Mouse (Mus musculus) lung, embryonic 14.5 days (tissue): ENCODE data around the gene Pdk2. TPM values are rescaled to one million over a fixed set of nuclear protein-coding genes. Genes with fewer than 3 reads are reported as not detected.
"Not testable (repeated sequence)": the region's sequence is repeated elsewhere in the genome, so short reads cannot be mapped to it uniquely, and the experiment has no call there.

Experiments used
- ATAC-seq: fragments of 200-750 bp; cut with Nextera tagmentation; 2 replicates; pipeline ENCODE4 v1.8.0; 2017; ENCODE audit warnings: mild to moderate bottlenecking, moderate TSS enrichment, moderate library complexity; ENCODE audit not compliant: insufficient read depth
- DNase-seq: peaks from one replicate; pipeline ENCODE4 v3.0.0-alpha.2; 2015
- H3K27ac ChIP-seq: fragments of 300-500 bp; sonication (generic); 2 replicates; pipeline ENCODE4 v1.5.1; 2014; ENCODE audit warnings: low read depth, mild to moderate bottlenecking, moderate library complexity
- H3K27me3 ChIP-seq: fragments of 300-500 bp; sonication (generic); 2 replicates; pipeline ENCODE4 v1.6.1; 2014; ENCODE audit warnings: low read length, control low read depth; ENCODE audit not compliant: insufficient read depth
- H3K36me3 ChIP-seq: fragments of 300-500 bp; sonication (generic); 2 replicates; pipeline ENCODE4 v1.6.1; 2014; ENCODE audit warnings: control low read depth; ENCODE audit not compliant: insufficient read depth
- H3K4me1 ChIP-seq: fragments of 300-500 bp; sonication (generic); 2 replicates; pipeline ENCODE4 v1.6.1; 2014; ENCODE audit warnings: antibody characterized with exemption, control low read depth; ENCODE audit not compliant: insufficient read depth
- H3K4me2 ChIP-seq: fragments of 300-500 bp; sonication (generic); 2 replicates; pipeline ENCODE4 v1.6.1; 2014; ENCODE audit warnings: mild to moderate bottlenecking
- H3K4me3 ChIP-seq: fragments of 300-500 bp; sonication (generic); 2 replicates; pipeline ENCODE4 v1.5.1; 2014; ENCODE audit warnings: low read depth, low read length
- H3K9ac ChIP-seq: fragments of 300-500 bp; sonication (generic); 2 replicates; pipeline ENCODE4 v1.6.1; 2014
- H3K9me3 ChIP-seq: fragments of 300-500 bp; sonication (generic); 2 replicates; pipeline ENCODE4 v1.6.1; 2016; ENCODE audit warnings: low read depth, low read length, control low read depth
- CTCF ChIP-seq: IDR thresholded peaks from 2 replicates; pipeline ENCODE4 v1.5.1; 2016; ENCODE audit warnings: antibody characterized with exemption, low read depth
- WGBS: fragments of 180-500 bp; shearing (Covaris S2); extraction: QIAGEN DNeasy Blood & Tissue Kit; methylation state at CpG from one replicate; pipeline ENCODE4 v1.1.7; 2014; 5-methylcytosine and 5-hydroxymethylcytosine counted together
- polyA plus RNA-seq: library from polyadenylated mRNA; unstranded; fragments of >200 nt; fragmentation: Nextera tagmentation; extraction: Ambion mirVana; gene quantifications from 2 replicates; pipeline ENCODE4 v1.2.1, GENCODE M21; 2014

Pdk2 gene
- polyA plus RNA-seq, 1 experiment from 2014 or later = 24.5 TPM

GRCm38 (mm10) chr11:95012487-95012886 lies 28.7 kb downstream of the Pdk2 start:
- H3K27me3 ChIP-seq = no peaks in the 10 kb centered on the region
- peaks cover 25% of the 10 kb centered on the region; the same call in 1 of the 2 replicates for H3K36me3 ChIP-seq
- 36% methylated on average over 3 of the region's 3 CpGs for WGBS
- H3K4me2 ChIP-seq = peak overlapping the region; percentile 87; the same call in 1 of the 2 replicates
- no peak for TF ChIP-seq CTCF
- H3K9ac ChIP-seq = no peak overlapping the region
- ATAC-seq (no peak), DNase-seq (no peak)
- peak overlapping the region; percentile 3; the same call in 1 of the 2 replicates for H3K27ac ChIP-seq
- H3K9me3 ChIP-seq = no peaks in the 10 kb centered on the region
- H3K4me3 ChIP-seq = peak overlapping the region; percentile 72; the same call in 1 of the 2 replicates
- H3K4me1 ChIP-seq = peaks cover 18% of the 10 kb centered on the region; the same call in 1 of the 2 replicates

GRCm38 (mm10) chr11:95012075-95012474 lies 29.1 kb downstream of the Pdk2 start:
- 38% methylated on average over 3 of the region's 3 CpGs for whole genome bisulfite sequencing
- DNase-seq (no peak), ATAC-seq (no peak)
- H3K4me2 ChIP-seq = peak overlapping the region; percentile 87
- peak overlapping the region; percentile 3 for H3K27ac ChIP-seq
- peaks cover 18% of the 10 kb centered on the region; the same call in 1 of the 2 replicates for H3K4me1 ChIP-seq
- no peak for TF ChIP-seq CTCF
- peak overlapping the region; percentile 72 for H3K4me3 ChIP-seq
- H3K27me3 ChIP-seq = no peaks in the 10 kb centered on the region
- peaks cover 24% of the 10 kb centered on the region; the same call in 1 of the 2 replicates for H3K36me3 ChIP-seq
- peak overlapping the region; percentile 18 for H3K9ac ChIP-seq
- H3K9me3 ChIP-seq = no peaks in the 10 kb centered on the region

- 23% methylated on average over 1 of the region's 1 CpGs for WGBS
- ATAC-seq (no peak), DNase-seq (no peak)
- peak overlapping the region; percentile 72 for H3K4me3 ChIP-seq
- no peaks in the 10 kb centered on the region for H3K9me3 ChIP-seq
- TF ChIP-seq CTCF = no peak
- H3K4me1 ChIP-seq = peaks cover 18% of the 10 kb centered on the region; the same call in 1 of the 2 replicates
- peak overlapping the region; percentile 87 for H3K4me2 ChIP-seq
- H3K9ac ChIP-seq = peak overlapping the region; percentile 18
- peaks cover 19% of the 10 kb centered on the region; the same call in 1 of the 2 replicates for H3K36me3 ChIP-seq
- H3K27ac ChIP-seq = peak overlapping the region; percentile 3; the same call in 1 of the 2 replicates
- H3K27me3 ChIP-seq = no peaks in the 10 kb centered on the region
These were observed 29.7 kb downstream of the Pdk2 start for GRCm38 (mm10) chr11:95011416-95011815.

- peaks cover 22% of the 10 kb centered on the region; the same call in 1 of the 2 replicates for H3K4me1 ChIP-seq
- ATAC-seq = not testable (repeated sequence)
- peak overlapping the region; percentile 30; the same call in 1 of the 2 replicates for H3K27ac ChIP-seq
These were observed 30.2 kb downstream of the Pdk2 start for GRCm38 (mm10) chr11:95010841-95011403.

GRCm38 (mm10) chr11:95010141-95010739 lies 30.9 kb downstream of the Pdk2 start:
- peak overlapping the region; percentile 91 for H3K9ac ChIP-seq
- peak; percentile 39 for DNase-seq
- no peaks in the 10 kb centered on the region for H3K27me3 ChIP-seq
- H3K27ac ChIP-seq = peak overlapping the region; percentile 96
- peaks cover 21% of the 10 kb centered on the region for H3K36me3 ChIP-seq
- H3K9me3 ChIP-seq = no peaks in the 10 kb centered on the region
- peak overlapping the region; percentile 72 for H3K4me3 ChIP-seq
- no peak for TF ChIP-seq CTCF
- peak; percentile 14; the same call in 1 of the 2 replicates for ATAC-seq
- peak overlapping the region; percentile 87 for H3K4me2 ChIP-seq
- WGBS = under 1% methylated on average over 37 of the region's 40 CpGs
- peaks cover 22% of the 10 kb centered on the region; the same call in 1 of the 2 replicates for H3K4me1 ChIP-seq

More at GRCm38 (mm10) chr11:95010841-95011403, 30.2 kb downstream of the Pdk2 start:
- not testable (repeated sequence) for H3K9me3 ChIP-seq, DNase-seq, H3K27me3 ChIP-seq
- H3K4me3 ChIP-seq = peak overlapping the region; percentile 72
- peak overlapping the region; percentile 91 for H3K9ac ChIP-seq
- WGBS = 6% methylated on average over 4 of the region's 4 CpGs
- peak overlapping the region; percentile 87 for H3K4me2 ChIP-seq
- peaks cover 17% of the 10 kb centered on the region; the same call in 1 of the 2 replicates for H3K36me3 ChIP-seq

GRCm38 (mm10) chr11:95009629-95010014 lies 31.5 kb downstream of the Pdk2 start, which contains the start of gene Samd14:
Samd14 (plus strand) TSS chr11:95009879.
- DNase-seq = peak; percentile 89
- Histone ChIP-seq H3K36me3 (peaks cover 21% of the 10 kb centered on the region), H3K27ac (peak within 1 kb of the TSS; percentile 96), H3K4me2 (peak within 1 kb of the TSS; percentile 87), H3K9me3 (no peaks in the 10 kb centered on the region), H3K9ac (peak within 1 kb of the TSS; percentile 91), H3K27me3 (no peaks in the 10 kb centered on the region), H3K4me3 (peak within 1 kb of the TSS; percentile 72), H3K4me1 (peaks cover 22% of the 10 kb centered on the region; the same call in 1 of the 2 replicates)
- ATAC-seq = peak; percentile 79
- TF ChIP-seq CTCF = no peak
- under 1% methylated on average over 31 of the region's 32 CpGs for WGBS
